Mouse (Mus musculus): ENCODE measurements around the gene Slc35e4. TPM values are rescaled to one million over a fixed set of nuclear protein-coding genes. Genes with fewer than 3 reads are reported as not detected.

The Slc35e4 gene
- total and polyA plus RNA-seq, 2 experiments from 2014 or later: 27.4 to 56.5 TPM

GRCm38 (mm10) chr11:3931511-3932211 lies 17.2 kb upstream of the Slc35e4 start, which contains the start of gene Tcn2:
Gene Tcn2 (minus strand): TSS chr11:3932159.
- Histone ChIP-seq H3K4me2 (ENCODE audit: low read depth, low read length, poor library complexity, severe bottlenecking) (peak within 1 kb of the TSS; percentile 79), H3K4me3 (ENCODE audit: low read depth, low read length) (peak within 1 kb of the TSS; percentile 38), H3K9ac (replicated peaks; ENCODE audit: low read length, poor library complexity, severe bottlenecking) (peak within 1 kb of the TSS; percentile 46), H3K4me1 (ENCODE audit: insufficient read depth, low read length) (no peaks in the 10 kb centered on the region), H3K9me3 (ENCODE audit: low read length) (no peaks in the 10 kb centered on the region), H3K27me3 (ENCODE audit: insufficient read depth, low read length) (no peaks in the 10 kb centered on the region), H3K36me3 (ENCODE audit: insufficient read depth, low read length) (no peaks in the 10 kb centered on the region), H3K27ac (ENCODE audit: low read depth, low read length) (no peak within 1 kb of the TSS)
- peak; percentile 73 for DNase-seq (ENCODE audit: low spot score)
- TF ChIP-seq CTCF (IDR thresholded peaks at IDR 0.05): no peak
- 0% methylated on average over 21 of the region's 26 CpGs for WGBS
- ATAC-seq (ENCODE audit: low FRiP score): peak; percentile 31; the same call in 1 of the 2 replicates

- Histone ChIP-seq H3K27ac (ENCODE audit: low read depth, low read length) (no peak overlapping the region), H3K4me1 (ENCODE audit: insufficient read depth, low read length) (no peaks in the 10 kb centered on the region), H3K4me3 (ENCODE audit: low read depth, low read length) (peak overlapping the region; percentile 38), H3K9me3 (ENCODE audit: low read length) (no peaks in the 10 kb centered on the region), H3K4me2 (ENCODE audit: low read depth, low read length, poor library complexity, severe bottlenecking) (peak overlapping the region; percentile 79), H3K27me3 (ENCODE audit: insufficient read depth, low read length) (no peaks in the 10 kb centered on the region), H3K9ac (replicated peaks; ENCODE audit: low read length, poor library complexity, severe bottlenecking) (peak overlapping the region; percentile 46; the same call in 1 of the 2 replicates), H3K36me3 (ENCODE audit: insufficient read depth, low read length) (no peaks in the 10 kb centered on the region)
- no peak for DNase-seq (ENCODE audit: low spot score)
- TF ChIP-seq CTCF (IDR thresholded peaks at IDR 0.05): no peak
- no peak for ATAC-seq (ENCODE audit: low FRiP score)
- 35% methylated on average over 6 of the region's 6 CpGs for whole genome bisulfite sequencing
Observed at GRCm38 (mm10) chr11:3930931-3931330, 16.5 kb upstream of the Slc35e4 start.

GRCm38 (mm10) chr11:3930019-3930418 lies 15.6 kb upstream of the Slc35e4 start:
- H3K36me3 ChIP-seq (ENCODE audit: insufficient read depth, low read length): no peaks in the 10 kb centered on the region
- H3K4me2 ChIP-seq (ENCODE audit: low read depth, low read length, poor library complexity, severe bottlenecking): no peak overlapping the region
- no peaks in the 10 kb centered on the region for H3K27me3 ChIP-seq (ENCODE audit: insufficient read depth, low read length)
- H3K9me3 ChIP-seq (ENCODE audit: low read length): no peaks in the 10 kb centered on the region
- ATAC-seq (ENCODE audit: low FRiP score): no peak
- H3K4me3 ChIP-seq (ENCODE audit: low read depth, low read length): no peak overlapping the region
- DNase-seq (ENCODE audit: low spot score): no peak
- no peak overlapping the region for H3K27ac ChIP-seq (ENCODE audit: low read depth, low read length)
- WGBS: 77% methylated on average over 4 of the region's 4 CpGs
- no peak overlapping the region for H3K9ac ChIP-seq (replicated peaks; ENCODE audit: low read length, poor library complexity, severe bottlenecking)
- no peak for TF ChIP-seq CTCF (IDR thresholded peaks at IDR 0.05)
- H3K4me1 ChIP-seq (ENCODE audit: insufficient read depth, low read length): no peaks in the 10 kb centered on the region

GRCm38 (mm10) chr11:3925916-3926315 lies 11.5 kb upstream of the Slc35e4 start:
- WGBS: 92% methylated on average over 10 of the region's 10 CpGs
- DNase-seq (ENCODE audit: low spot score) (no peak), ATAC-seq (ENCODE audit: low FRiP score) (no peak)
- H3K9me3 ChIP-seq (ENCODE audit: low read length): no peaks in the 10 kb centered on the region
- 0 out of 2 replicates have a peak, but pooled peaks cover 2% of the 10 kb centered on the region for H3K36me3 ChIP-seq (ENCODE audit: insufficient read depth, low read length)
- H3K9ac ChIP-seq (replicated peaks; ENCODE audit: low read length, poor library complexity, severe bottlenecking): no peak overlapping the region
- no peak overlapping the region for H3K4me2 ChIP-seq (ENCODE audit: low read depth, low read length, poor library complexity, severe bottlenecking)
- no peaks in the 10 kb centered on the region for H3K27me3 ChIP-seq (ENCODE audit: insufficient read depth, low read length)
- TF ChIP-seq CTCF (IDR thresholded peaks at IDR 0.05): no peak
- H3K27ac ChIP-seq (ENCODE audit: low read depth, low read length): no peak overlapping the region
- H3K4me1 ChIP-seq (ENCODE audit: insufficient read depth, low read length): no peaks in the 10 kb centered on the region
- H3K4me3 ChIP-seq (ENCODE audit: low read depth, low read length): no peak overlapping the region

GRCm38 (mm10) chr11:3922731-3923130 lies 8.3 kb upstream of the Slc35e4 start:
- Histone ChIP-seq H3K27me3 (ENCODE audit: insufficient read depth, low read length) (no peaks in the 10 kb centered on the region), H3K36me3 (ENCODE audit: insufficient read depth, low read length) (0 out of 2 replicates have a peak, but pooled peaks cover 2% of the 10 kb centered on the region), H3K9ac (replicated peaks; ENCODE audit: low read length, poor library complexity, severe bottlenecking) (no peak overlapping the region), H3K4me2 (ENCODE audit: low read depth, low read length, poor library complexity, severe bottlenecking) (no peak overlapping the region), H3K4me1 (ENCODE audit: insufficient read depth, low read length) (no peaks in the 10 kb centered on the region), H3K27ac (ENCODE audit: low read depth, low read length) (no peak overlapping the region), H3K9me3 (ENCODE audit: low read length) (no peaks in the 10 kb centered on the region), H3K4me3 (ENCODE audit: low read depth, low read length) (no peak overlapping the region)
- ATAC-seq (ENCODE audit: low FRiP score) (no peak), DNase-seq (ENCODE audit: low spot score) (no peak)
- WGBS: 95% methylated on average over 6 of the region's 6 CpGs
- TF ChIP-seq CTCF (IDR thresholded peaks at IDR 0.05): no peak

GRCm38 (mm10) chr11:3922115-3922514 lies 7.7 kb upstream of the Slc35e4 start:
- Histone ChIP-seq H3K27me3 (ENCODE audit: insufficient read depth, low read length) (no peaks in the 10 kb centered on the region), H3K9ac (replicated peaks; ENCODE audit: low read length, poor library complexity, severe bottlenecking) (no peak overlapping the region), H3K4me3 (ENCODE audit: low read depth, low read length) (no peak overlapping the region), H3K36me3 (ENCODE audit: insufficient read depth, low read length) (0 out of 2 replicates have a peak, but pooled peaks cover 2% of the 10 kb centered on the region), H3K27ac (ENCODE audit: low read depth, low read length) (no peak overlapping the region), H3K4me2 (ENCODE audit: low read depth, low read length, poor library complexity, severe bottlenecking) (no peak overlapping the region), H3K4me1 (ENCODE audit: insufficient read depth, low read length) (no peaks in the 10 kb centered on the region), H3K9me3 (ENCODE audit: low read length) (no peaks in the 10 kb centered on the region)
- no peak for ATAC-seq (ENCODE audit: low FRiP score)
- 94% methylated on average over 9 of the region's 9 CpGs for WGBS
- TF ChIP-seq CTCF (IDR thresholded peaks at IDR 0.05): no peak
- no peak for DNase-seq (ENCODE audit: low spot score)
